ENCODE assay signal across 8 mouse cellular contexts in the genomic region with DNA sequence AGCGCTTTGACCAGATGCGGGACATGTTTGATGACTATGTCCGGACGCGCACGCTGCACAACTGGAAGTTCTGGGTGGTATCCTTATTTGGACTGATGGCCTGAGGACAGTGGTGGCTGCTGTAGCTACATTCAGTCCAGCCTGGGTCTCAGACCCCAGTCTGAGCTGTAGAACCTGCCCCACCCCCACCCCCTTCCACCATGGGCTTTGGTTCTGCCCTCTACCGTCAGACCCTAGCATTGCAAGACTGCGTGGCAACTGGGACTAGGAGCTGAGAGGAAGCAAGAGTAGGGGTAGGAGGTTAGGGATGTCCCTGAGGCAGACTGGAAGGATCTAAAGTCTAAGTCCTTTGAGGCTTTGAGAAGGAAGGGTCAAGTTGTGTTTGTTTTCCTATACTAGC. TPM values are rescaled to one million over a fixed set of nuclear protein-coding genes. Genes with fewer than 3 reads are reported as not detected.
DNase-seq lines count a peak whose midpoint lies in the region; ATAC-seq and TF ChIP-seq lines count a peak whose summit lies in the region.

No protein-coding gene starts in this region.

- TF ChIP-seq CTCF in layer of hippocampus, adult 2 months (conservative IDR thresholded peaks at IDR 0.05) = peak; percentile 71
- peak; percentile 83 for TF ChIP-seq CTCF in bone marrow macrophage, adult 2 months (IDR thresholded peaks at IDR 0.05; ENCODE audit: low read depth, low read length)

- peak in 1 of 2 experiments; percentile 29 for DNase-seq in layer of hippocampus, adult 2 months (ENCODE audit: low spot score in 2 of 2)
- DNase-seq in layer of hippocampus, adult 18-20 months (ENCODE audit: low spot score in 2 of 2) = no peak
- peak; percentile 31 for DNase-seq in kidney, postnatal 14 days
- peak; percentile 70 for DNase-seq in splenic B cell, adult 2 months (ENCODE audit: low read depth, low spot score)
- no peak for DNase-seq in urinary bladder, postnatal 4 days (ENCODE audit: low spot score in 2 of 2)

- H3K4me3 ChIP-seq in layer of hippocampus, adult 2 months = peak overlapping the region; percentile 31
- peak overlapping the region; percentile 61 for H3K4me3 ChIP-seq in bone marrow macrophage, adult 2 months (ENCODE audit: insufficient read depth, low read length)

- peak; percentile 69 for ATAC-seq in granulocyte monocyte progenitor cell, adult 5-6 weeks (replicated peaks; ENCODE audit: poor library complexity, severe bottlenecking)
- peak; percentile 79 for ATAC-seq in megakaryocyte progenitor cell, adult 5-6 weeks (replicated peaks; ENCODE audit: poor library complexity)

- H3K36me3 ChIP-seq in splenic B cell, adult 2 months (ENCODE audit: control insufficient read depth, insufficient read depth, low read length, poor library complexity, severe bottlenecking) = no peaks in the 10 kb centered on the region

- no peak for TF ChIP-seq POLR2A in bone marrow macrophage, adult 2 months (IDR thresholded peaks at IDR 0.05; ENCODE audit: borderline replicate concordance, low read depth, low read length)

- no peaks in the 10 kb centered on the region for H3K27me3 ChIP-seq in splenic B cell, adult 2 months (ENCODE audit: control insufficient read depth, insufficient read depth, low read length, poor library complexity, severe bottlenecking)

- H3K27ac ChIP-seq in layer of hippocampus, adult 2 months = no peak overlapping the region
- peak overlapping the region; percentile 38 for H3K27ac ChIP-seq in bone marrow macrophage, adult 2 months (ENCODE audit: insufficient read depth, low read depth, low read length)

- H3K4me1 ChIP-seq in bone marrow macrophage, adult 2 months (ENCODE audit: control insufficient read depth, insufficient read depth, low read length) = peaks cover 13% of the 10 kb centered on the region

RNA-seq across cellular contexts. Expression of a gene that starts 14.9 kb away (rescaled TPM):
- 10 to 100 TPM; 29.8 to 32.0 TPM for total RNA-seq in layer of hippocampus, adult 2 months (2021)
- 10 to 100 TPM; 30.4 to 31.5 TPM for total RNA-seq in layer of hippocampus, adult 18-20 months (2021)
- 5.9 and 6.2 TPM in 2 replicates for polyA plus RNA-seq in bone marrow macrophage, adult 2 months (2012; ENCODE audit: insufficient read depth, insufficient read length, missing spikeins)
- 14.7 and 19.2 TPM in 2 replicates for total RNA-seq in granulocyte monocyte progenitor cell, adult 5-6 weeks (2014; fragmentation: Nextera tagmentation)
- total RNA-seq in granulocyte monocyte progenitor cell, adult 5-6 weeks (2017) = 19.1 and 23.0 TPM in 2 replicates
- total RNA-seq in megakaryocyte progenitor cell, adult 5-6 weeks (2015) = 10.9 and 11.0 TPM in 2 replicates
- 14.9 and 18.7 TPM in 2 replicates for total RNA-seq in megakaryocyte progenitor cell, adult 5-6 weeks (2017)

RNA-seq across cellular contexts. Expression of a gene that starts 33.5 kb away (rescaled TPM):
- 10 to 100 TPM; 55.1 to 62.6 TPM for total RNA-seq in layer of hippocampus, adult 2 months (2021)
- total RNA-seq in layer of hippocampus, adult 18-20 months (2021) = 10 to 100 TPM; 57.2 to 58.2 TPM
- polyA plus RNA-seq in bone marrow macrophage, adult 2 months (2012; ENCODE audit: insufficient read depth, insufficient read length, missing spikeins) = 48.9 and 57.6 TPM in 2 replicates
- total RNA-seq in granulocyte monocyte progenitor cell, adult 5-6 weeks (2014; fragmentation: Nextera tagmentation) = 15.8 and 38.5 TPM in 2 replicates
- total RNA-seq in granulocyte monocyte progenitor cell, adult 5-6 weeks (2017) = 20.7 and 36.9 TPM in 2 replicates
- 18.1 and 18.7 TPM in 2 replicates for total RNA-seq in megakaryocyte progenitor cell, adult 5-6 weeks (2015)
- total RNA-seq in megakaryocyte progenitor cell, adult 5-6 weeks (2017) = 24.8 and 25.2 TPM in 2 replicates

RNA-seq across cellular contexts. Expression of a gene that starts 44.8 kb away (rescaled TPM):
- 1 to 10 TPM; 6.2 to 6.7 TPM for total RNA-seq in layer of hippocampus, adult 2 months (2021)
- total RNA-seq in layer of hippocampus, adult 18-20 months (2021) = 1 to 10 TPM; 4.7 to 4.9 TPM
- not detected in 2 replicates for polyA plus RNA-seq in bone marrow macrophage, adult 2 months (2012; ENCODE audit: insufficient read depth, insufficient read length, missing spikeins)
- total RNA-seq in granulocyte monocyte progenitor cell, adult 5-6 weeks (2014; fragmentation: Nextera tagmentation) = not detected in 2 replicates
- total RNA-seq in granulocyte monocyte progenitor cell, adult 5-6 weeks (2017) = 1.2 TPM in 1 of 2 replicates, not detected in the other
- total RNA-seq in megakaryocyte progenitor cell, adult 5-6 weeks (2015) = 0.07 and 0.27 TPM in 2 replicates
- not detected in 2 replicates for total RNA-seq in megakaryocyte progenitor cell, adult 5-6 weeks (2017)

RNA-seq across cellular contexts. Expression of a gene that starts 52.5 kb away (rescaled TPM):
- total RNA-seq in layer of hippocampus, adult 2 months (2021) = 10 to 100 TPM; 79.9 to 87.5 TPM
- total RNA-seq in layer of hippocampus, adult 18-20 months (2021) = 10 to 100 TPM; 81.1 to 81.3 TPM
- polyA plus RNA-seq in bone marrow macrophage, adult 2 months (2012; ENCODE audit: insufficient read depth, insufficient read length, missing spikeins) = 57.5 and 58.9 TPM in 2 replicates
- 121 and 122 TPM in 2 replicates for total RNA-seq in granulocyte monocyte progenitor cell, adult 5-6 weeks (2014; fragmentation: Nextera tagmentation)
- total RNA-seq in granulocyte monocyte progenitor cell, adult 5-6 weeks (2017) = 140 and 147 TPM in 2 replicates
- total RNA-seq in megakaryocyte progenitor cell, adult 5-6 weeks (2015) = 72.1 and 90.2 TPM in 2 replicates
- total RNA-seq in megakaryocyte progenitor cell, adult 5-6 weeks (2017) = 128 and 160 TPM in 2 replicates

RNA-seq across cellular contexts. Expression of a gene that starts 56.5 kb away (rescaled TPM):
- 10 to 100 TPM; 29.4 to 30.3 TPM for total RNA-seq in layer of hippocampus, adult 2 months (2021)
- total RNA-seq in layer of hippocampus, adult 18-20 months (2021) = 10 to 100 TPM; 33.3 to 35.3 TPM
- not detected in 2 replicates for polyA plus RNA-seq in bone marrow macrophage, adult 2 months (2012; ENCODE audit: insufficient read depth, insufficient read length, missing spikeins)
- total RNA-seq in granulocyte monocyte progenitor cell, adult 5-6 weeks (2014; fragmentation: Nextera tagmentation) = not detected in 2 replicates
- not detected in 2 replicates for total RNA-seq in granulocyte monocyte progenitor cell, adult 5-6 weeks (2017)
- total RNA-seq in megakaryocyte progenitor cell, adult 5-6 weeks (2015) = not detected in 2 replicates
- total RNA-seq in megakaryocyte progenitor cell, adult 5-6 weeks (2017) = not detected in 2 replicates

Comparison
In these comparisons a context has a peak if more than half of its experiments do, and no peak if none do; other contexts are left out.
1. DNase-seq: peak in kidney, postnatal 14 days (single experiment) and splenic B cell, adult 2 months (single experiment); none in layer of hippocampus, adult 18-20 months (0 of 2) and urinary bladder, postnatal 4 days (0 of 2).